Mouse (Mus musculus) erythroblast, adult 5-6 weeks (primary cell): Measurements from ENCODE around the gene Minar1. TPM values are rescaled to one million over a fixed set of nuclear protein-coding genes. Genes with fewer than 3 reads are reported as not detected.

Experiments
- total RNA-seq, 2 experiments: library from RNA; stranded (forward) in 1 of 2; stranded (reverse) in 1 of 2; fragments of 150-400 nt in 1 of 2; fragments of 200-764, 138-1000 nt in 1 of 2; gene quantifications; 2 replicates each; pipeline versions ENCODE4 v1.2.3 to v1.2.4; 2015 to 2017; ENCODE audit warnings: low replicate concordance in 2 of 2

Gene Minar1
- total RNA-seq, 2 experiments from 2014 or later = 0.17 TPM; not detected in 1

Other genes starting within 250 kb of the Minar1 start
- 81.7 and 97.0 TPM in 2 replicates for gene Tmed3, start 81.9 kb upstream of the Minar1 start, total RNA-seq (2015; ENCODE audit: low replicate concordance)
- 27.3 and 39.2 TPM in 2 replicates for gene Tmed3, start 81.9 kb upstream of the Minar1 start, total RNA-seq (2017; ENCODE audit: low replicate concordance)
- 0.21 TPM in 1 of 2 replicates, not detected in the other for gene Ankrd34c, start 115.3 kb upstream of the Minar1 start, total RNA-seq (2015; ENCODE audit: low replicate concordance)
- gene Ankrd34c, start 115.3 kb upstream of the Minar1 start, total RNA-seq (2017; ENCODE audit: low replicate concordance) = not detected in 2 replicates